Mouse (Mus musculus) kidney, embryonic 14.5 days (tissue): ENCODE data around the gene 4930452B06Rik. TPM values are rescaled to one million over a fixed set of nuclear protein-coding genes. Genes with fewer than 3 reads are reported as not detected.

Experiments
- ATAC-seq: fragments of 200-750 bp; cut with Nextera tagmentation; 2 replicates; pipeline ENCODE4 v1.8.0; 2017; ENCODE audit warnings: moderate number of reproducible peaks, mild to moderate bottlenecking, moderate TSS enrichment, moderate library complexity; ENCODE audit not compliant: low FRiP score, low TSS enrichment
- H3K27ac ChIP-seq: fragments of 300-500 bp; sonication (generic); 2 replicates; pipeline ENCODE4 v1.5.1; 2014; ENCODE audit warnings: low read depth, mild to moderate bottlenecking, low read length, moderate library complexity, mixed read lengths
- H3K27me3 ChIP-seq: fragments of 300-500 bp; sonication (generic); 2 replicates; pipeline ENCODE4 v1.6.1; 2014; ENCODE audit warnings: mild to moderate bottlenecking, low read length; ENCODE audit not compliant: control insufficient read depth, insufficient read depth
- H3K36me3 ChIP-seq: fragments of 300-500 bp; sonication (generic); 2 replicates; pipeline ENCODE4 v1.6.1; 2014; ENCODE audit warnings: low read length, mixed read lengths; ENCODE audit not compliant: control insufficient read depth, insufficient read depth
- H3K4me1 ChIP-seq: fragments of 300-500 bp; sonication (generic); 2 replicates; pipeline ENCODE4 v1.6.1; 2014; ENCODE audit warnings: low read length, mixed read lengths; ENCODE audit not compliant: control insufficient read depth, insufficient read depth
- H3K4me2 ChIP-seq: fragments of 300-500 bp; sonication (generic); replicated peaks from 2 replicates; pipeline ENCODE4 v1.6.1; 2014; ENCODE audit warnings: low read depth, mild to moderate bottlenecking, low read length
- H3K4me3 ChIP-seq: fragments of 300-500 bp; sonication (generic); 2 replicates; pipeline ENCODE4 v1.5.1; 2014; ENCODE audit warnings: mild to moderate bottlenecking, low read length
- H3K9ac ChIP-seq: fragments of 300-500 bp; sonication (generic); 2 replicates; pipeline ENCODE4 v1.6.1; 2014; ENCODE audit warnings: low read depth, mild to moderate bottlenecking, low read length, moderate library complexity
- H3K9me3 ChIP-seq: fragments of 300-500 bp; sonication (generic); 2 replicates; pipeline ENCODE4 v1.6.1; 2016; ENCODE audit warnings: low read length; ENCODE audit not compliant: control insufficient read depth
- WGBS: fragments of 180-500 bp; shearing (Covaris S2); extraction: QIAGEN DNeasy Blood & Tissue Kit; methylation state at CpG from one replicate; pipeline ENCODE4 v1.1.7; 2014; 5-methylcytosine and 5-hydroxymethylcytosine counted together
- polyA plus RNA-seq: library from polyadenylated mRNA; unstranded; fragments of >200 nt; fragmentation: Nextera tagmentation; extraction: Ambion mirVana; gene quantifications from 2 replicates; pipeline ENCODE4 v1.2.1, GENCODE M21; 2014

Gene 4930452B06Rik
- polyA plus RNA-seq, 1 experiment from 2014 or later = 11.8 TPM

DNA sequence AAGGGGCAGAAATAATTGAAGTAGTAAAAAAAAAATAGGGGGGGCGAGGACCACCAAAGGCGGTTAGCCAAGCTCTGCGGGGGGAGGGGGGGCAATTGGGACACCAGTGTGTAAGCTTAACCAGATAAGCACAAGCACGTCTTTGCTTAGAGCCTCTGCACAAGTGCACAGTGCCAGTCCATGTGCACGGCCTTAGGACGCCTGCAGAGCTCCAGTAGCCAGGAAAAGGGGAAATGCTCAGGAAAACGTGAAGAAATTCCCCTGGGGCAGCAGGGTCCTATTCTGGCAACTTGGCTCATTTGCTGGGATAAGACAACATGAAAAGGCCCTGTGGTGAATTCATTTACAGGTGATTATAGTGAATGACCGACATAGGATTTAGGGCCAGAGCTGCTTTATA, 188.7 kb downstream of the 4930452B06Rik start:
- H3K27me3 ChIP-seq = no peaks in the 10 kb centered on the region
- no peaks in the 10 kb centered on the region for H3K9me3 ChIP-seq
- no peak overlapping the region for H3K9ac ChIP-seq
- ATAC-seq = no peak
- H3K27ac ChIP-seq = no peak overlapping the region
- WGBS = 77% methylated on average over 8 of the region's 8 CpGs
- no peak overlapping the region for H3K4me3 ChIP-seq
- H3K4me2 ChIP-seq = no peak overlapping the region
- no peaks in the 10 kb centered on the region for H3K4me1 ChIP-seq
- no peaks in the 10 kb centered on the region for H3K36me3 ChIP-seq

- 50% methylated on average over 3 of the region's 3 CpGs for WGBS
- H3K4me1 ChIP-seq = no peaks in the 10 kb centered on the region
- no peaks in the 10 kb centered on the region for H3K9me3 ChIP-seq
- no peak overlapping the region for H3K27ac ChIP-seq
- no peak for ATAC-seq
- no peak overlapping the region for H3K4me2 ChIP-seq
- H3K9ac ChIP-seq = no peak overlapping the region
- no peak overlapping the region for H3K4me3 ChIP-seq
- H3K27me3 ChIP-seq = no peaks in the 10 kb centered on the region
- H3K36me3 ChIP-seq = no peaks in the 10 kb centered on the region
Observed at GRCm38 (mm10) chr14:8476606-8477005, 189.4 kb downstream of the 4930452B06Rik start.

DNA sequence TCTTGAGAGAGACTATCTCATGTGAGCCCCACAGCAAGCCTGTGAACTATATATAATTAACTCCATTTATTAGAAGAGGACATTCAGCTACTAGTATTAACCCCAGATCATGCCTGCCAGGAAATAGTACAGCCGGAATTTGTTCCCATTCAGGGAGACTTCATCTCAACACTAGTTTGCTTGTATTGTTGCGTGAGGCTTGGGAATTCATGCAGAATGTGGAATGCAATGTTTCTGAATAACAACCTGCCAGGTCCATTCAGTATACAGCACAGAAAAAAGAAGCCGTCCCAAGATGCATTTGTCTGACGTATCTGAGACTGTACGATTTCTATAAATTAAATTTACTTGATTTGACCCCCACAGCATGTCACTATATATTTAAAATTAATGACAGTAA, 190.2 kb downstream of the 4930452B06Rik start:
- WGBS = 81% methylated on average over 5 of the region's 5 CpGs
- no peak for ATAC-seq
- Histone ChIP-seq H3K27ac (no peak overlapping the region), H3K9me3 (no peaks in the 10 kb centered on the region), H3K9ac (no peak overlapping the region), H3K36me3 (no peaks in the 10 kb centered on the region), H3K4me1 (no peaks in the 10 kb centered on the region), H3K27me3 (no peaks in the 10 kb centered on the region), H3K4me3 (no peak overlapping the region), H3K4me2 (no peak overlapping the region)

GRCm38 (mm10) chr14:8472884-8473283, 193.2 kb downstream of the 4930452B06Rik start:
- Histone ChIP-seq H3K27ac (no peak overlapping the region), H3K9me3 (no peaks in the 10 kb centered on the region), H3K27me3 (no peaks in the 10 kb centered on the region), H3K4me1 (no peaks in the 10 kb centered on the region), H3K4me2 (no peak overlapping the region), H3K4me3 (no peak overlapping the region), H3K9ac (no peak overlapping the region), H3K36me3 (no peaks in the 10 kb centered on the region)
- ATAC-seq = no peak
- WGBS = 89% methylated on average over 2 of the region's 2 CpGs

- H3K4me2 ChIP-seq = no peak overlapping the region
- WGBS = 44% methylated on average over 14 of the region's 14 CpGs
- no peak overlapping the region for H3K27ac ChIP-seq
- H3K4me1 ChIP-seq = no peaks in the 10 kb centered on the region
- H3K9me3 ChIP-seq = no peaks in the 10 kb centered on the region
- no peaks in the 10 kb centered on the region for H3K36me3 ChIP-seq
- no peak overlapping the region for H3K9ac ChIP-seq
- H3K4me3 ChIP-seq = no peak overlapping the region
- no peak for ATAC-seq
- no peaks in the 10 kb centered on the region for H3K27me3 ChIP-seq
Observed at GRCm38 (mm10) chr14:8464401-8465154, 201.5 kb downstream of the 4930452B06Rik start.

DNA sequence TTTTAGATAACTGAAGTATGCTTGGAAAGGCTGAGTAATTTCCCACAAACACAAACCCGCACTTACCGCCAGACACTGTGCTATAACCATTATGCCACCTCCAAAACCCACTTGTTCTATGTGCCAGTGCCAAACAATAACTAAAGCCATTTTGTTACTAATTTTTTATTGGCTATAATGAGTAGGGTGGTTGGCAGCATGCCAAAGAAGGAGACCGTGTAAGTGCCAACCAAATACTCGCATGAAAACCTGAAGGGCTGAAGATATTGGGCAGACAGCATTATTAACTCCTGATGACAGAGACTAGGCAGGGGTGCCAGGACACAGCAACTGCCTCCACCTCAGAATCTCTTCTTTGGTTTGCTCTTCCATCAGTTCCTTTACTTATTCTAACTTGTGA, 203.1 kb downstream of the 4930452B06Rik start:
- Histone ChIP-seq H3K9ac (no peak overlapping the region), H3K27ac (no peak overlapping the region), H3K4me1 (no peaks in the 10 kb centered on the region), H3K4me3 (no peak overlapping the region), H3K9me3 (no peaks in the 10 kb centered on the region), H3K36me3 (no peaks in the 10 kb centered on the region), H3K27me3 (no peaks in the 10 kb centered on the region), H3K4me2 (no peak overlapping the region)
- ATAC-seq = no peak
- WGBS = 79% methylated on average over 4 of the region's 4 CpGs

DNA sequence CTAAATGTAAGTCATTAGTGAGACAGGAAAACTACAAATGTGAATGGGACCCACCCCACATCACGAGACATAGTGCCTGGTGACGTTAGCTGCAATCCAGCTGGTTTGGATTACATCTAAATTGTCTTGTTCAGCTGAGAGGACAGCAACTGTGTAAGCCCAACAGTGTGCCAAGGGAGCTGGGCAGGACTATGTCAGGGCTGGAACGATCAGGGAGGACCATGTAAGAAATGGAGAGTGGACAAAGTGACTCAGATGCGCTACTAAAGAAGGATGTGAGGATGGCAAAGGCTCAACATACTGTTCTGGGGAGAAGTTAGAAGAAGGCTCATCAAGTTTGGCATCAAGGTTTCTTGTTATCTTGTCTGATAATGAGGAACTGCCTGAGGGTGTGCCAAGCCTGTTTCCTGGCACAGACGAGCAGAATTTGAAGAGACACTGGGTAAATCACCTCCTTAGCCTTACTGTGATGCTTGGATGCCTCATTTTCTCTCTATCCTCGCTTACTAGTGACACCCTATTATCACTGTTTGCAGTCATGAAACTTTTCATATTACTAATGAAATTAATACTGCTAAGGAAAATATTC, 203.6 kb downstream of the 4930452B06Rik start:
- no peak overlapping the region for H3K27ac ChIP-seq
- no peak overlapping the region for H3K4me3 ChIP-seq
- no peak overlapping the region for H3K9ac ChIP-seq
- no peak overlapping the region for H3K4me2 ChIP-seq
- no peaks in the 10 kb centered on the region for H3K4me1 ChIP-seq
- no peaks in the 10 kb centered on the region for H3K36me3 ChIP-seq
- H3K9me3 ChIP-seq = no peaks in the 10 kb centered on the region
- ATAC-seq = no peak
- H3K27me3 ChIP-seq = no peaks in the 10 kb centered on the region
- WGBS = 63% methylated on average over 6 of the region's 6 CpGs

- no peak overlapping the region for H3K9ac ChIP-seq
- no peaks in the 10 kb centered on the region for H3K9me3 ChIP-seq
- no peaks in the 10 kb centered on the region for H3K27me3 ChIP-seq
- no peaks in the 10 kb centered on the region for H3K36me3 ChIP-seq
- H3K27ac ChIP-seq = no peak overlapping the region
- H3K4me1 ChIP-seq = no peaks in the 10 kb centered on the region
- H3K4me2 ChIP-seq = no peak overlapping the region
- 39% methylated on average over 19 of the region's 19 CpGs for WGBS
- no peak overlapping the region for H3K4me3 ChIP-seq
- peak; percentile 81; the same call in 1 of the 2 replicates for ATAC-seq
Observed at GRCm38 (mm10) chr14:8460226-8461129, 205.6 kb downstream of the 4930452B06Rik start.

DNA sequence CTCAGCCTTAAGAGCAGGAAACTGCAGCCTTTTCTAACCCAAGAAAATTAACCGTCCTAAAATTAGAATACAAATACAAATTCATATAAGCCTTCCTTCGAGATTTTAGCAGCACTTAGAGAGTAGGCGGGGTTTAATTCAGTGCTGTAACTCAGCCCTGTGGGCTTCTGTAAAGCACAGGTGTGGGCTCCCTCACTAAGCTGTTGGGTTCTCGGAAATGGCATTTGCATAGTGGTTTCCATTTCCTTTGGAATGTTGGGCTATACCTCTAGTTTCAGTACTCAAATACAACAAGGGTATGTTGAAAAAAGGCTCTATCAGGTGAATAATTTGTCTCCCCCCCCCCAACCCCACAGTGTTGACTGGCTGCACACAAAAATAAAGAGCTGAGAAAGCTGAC, 206.3 kb downstream of the 4930452B06Rik start:
- ATAC-seq = no peak
- H3K36me3 ChIP-seq = no peaks in the 10 kb centered on the region
- 70% methylated on average over 4 of the region's 4 CpGs for WGBS

More for the DNA sequence above, 206.3 kb downstream of the 4930452B06Rik start:
- no peaks in the 10 kb centered on the region for H3K27me3 ChIP-seq
- H3K4me3 ChIP-seq = no peak overlapping the region
- no peaks in the 10 kb centered on the region for H3K9me3 ChIP-seq
- no peak overlapping the region for H3K9ac ChIP-seq
- H3K4me2 ChIP-seq = no peak overlapping the region
- no peaks in the 10 kb centered on the region for H3K4me1 ChIP-seq
- no peak overlapping the region for H3K27ac ChIP-seq
